In the genomic region with DNA sequence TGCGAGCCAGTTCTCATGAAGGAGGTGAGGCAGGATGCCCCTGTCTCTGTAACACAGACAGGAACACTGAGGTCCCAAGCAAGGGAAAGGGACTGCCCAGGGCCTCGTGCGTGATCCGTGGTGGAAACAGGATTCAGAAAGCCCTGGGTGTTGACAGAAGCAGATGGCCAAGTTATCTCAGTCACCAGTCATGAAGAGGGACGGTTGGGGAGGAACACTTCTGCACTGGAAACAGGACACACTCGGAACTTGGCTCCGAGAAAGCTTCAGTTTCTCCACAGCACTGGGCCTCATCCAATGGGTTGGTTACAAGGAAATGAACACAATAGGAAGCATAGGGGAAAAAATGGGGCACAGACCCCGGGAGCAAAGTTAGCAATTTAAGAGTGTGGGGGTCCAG, we compare ENCODE assay signal across 1 mouse cellular context.
TF ChIP-seq lines count a peak whose summit lies in the region.

No protein-coding gene starts in this region.

TF ChIP-seq in CH12.LX, 34 proteins besides CTCF, POLR2A, EP300 and RAD21 (continued from another document):
- 0 out of 2 replicates have a peak, but pooled peaks have one; percentile 51 for TF ChIP-seq NRF1 (IDR thresholded peaks at IDR 0.05; ENCODE audit: low read depth, low read length)
